Mouse (Mus musculus): ENCODE measurements at regions not wholly inside any gene's neighbourhood (a gene's known extent, or its start where the extent isn't known, plus 50 kb on each side); places are given as distances from the start of the nearest gene placed in this dataset.

DNA sequence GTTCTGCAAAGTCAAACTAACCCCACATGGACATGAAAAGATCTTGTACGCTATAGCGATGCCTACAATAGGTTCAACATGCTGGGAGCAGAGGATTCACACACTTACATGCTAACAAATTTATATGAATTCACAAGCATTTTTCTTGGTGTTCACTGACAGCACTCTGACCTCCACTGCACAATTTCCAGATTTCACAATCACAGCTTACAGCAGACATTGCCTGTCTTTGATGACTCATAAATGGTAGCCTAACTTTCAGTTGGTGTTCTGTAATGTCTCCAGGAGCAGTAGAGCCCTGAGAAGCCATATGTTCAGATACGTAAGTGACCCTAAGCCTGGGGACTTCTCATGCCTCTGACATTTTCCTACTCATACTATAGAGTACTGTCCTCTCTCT is 640.1 kb upstream of the Map3k7 start:
- TF ChIP-seq CTCF (IDR thresholded peaks at IDR 0.05): no peak
- no peak for TF ChIP-seq EP300 (IDR thresholded peaks at IDR 0.05)

Measured in lung, postnatal 0 days (tissue).